Mouse (Mus musculus): Measurements from ENCODE around the gene Ephb1.

DNA sequence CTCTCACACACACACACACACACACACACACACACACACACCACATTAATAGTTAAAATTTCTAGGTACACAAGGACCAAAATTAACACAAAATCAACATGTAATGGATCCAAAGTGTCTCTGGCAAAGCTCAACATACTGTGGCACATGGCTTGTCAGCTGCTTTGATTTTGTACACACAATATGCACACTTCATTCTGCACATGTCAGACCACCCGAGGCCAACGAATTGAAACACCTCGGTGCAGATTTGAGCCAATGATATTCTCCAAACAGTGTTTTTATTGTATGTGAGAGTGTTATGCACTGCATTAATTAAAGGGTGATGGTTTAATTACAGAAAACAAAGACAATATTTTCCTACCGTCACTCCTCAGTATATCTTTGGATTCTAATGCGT is 152.6 kb downstream of the Ephb1 start:
- no peak for TF ChIP-seq CTCF (IDR thresholded peaks at IDR 0.05; ENCODE audit: low read depth, low read length)
- TF ChIP-seq POLR2A (IDR thresholded peaks at IDR 0.05; ENCODE audit: borderline replicate concordance, low read depth, low read length) = no peak

Data from bone marrow macrophage, adult 2 months (primary cell).